Mouse (Mus musculus) small intestine, adult 10 weeks (tissue): ENCODE measurements around the gene Susd1. TPM values are rescaled to one million over a fixed set of nuclear protein-coding genes. Genes with fewer than 3 reads are reported as not detected.

Experiments
- polyA plus RNA-seq: library from polyadenylated mRNA; stranded (reverse); fragments of 350-450 nt; fragmentation: Illumina TruSeq; extraction: RNeasy Lipid Tissue Mini Kit (QIAGEN cat#74804); gene quantifications from one replicate; pipeline ENCODE4 v1.2.3, GENCODE M21; 2014; ENCODE audit warnings: low replicate concordance

The Susd1 gene
- 11.7 TPM for polyA plus RNA-seq

GRCm38 (mm10) chr4:59437990-59438854, at the start of gene Susd1:
Susd1 (minus strand) TSS chr4:59438633.

Other genes starting within 250 kb of the Susd1 start
- gene Ugcg, start 249.4 kb downstream of the Susd1 start, polyA plus RNA-seq = 203 TPM
- 346 TPM for gene Ptbp3, start 110.7 kb upstream of the Susd1 start, polyA plus RNA-seq
- gene Hsdl2, start 142.9 kb upstream of the Susd1 start, polyA plus RNA-seq = 104 TPM
- gene E130308A19Rik, start 187.6 kb upstream of the Susd1 start, polyA plus RNA-seq = 1.4 TPM